Mouse (Mus musculus) CH12.LX (cell line): ENCODE measurements around the gene Vmn1r189. TPM values are rescaled to one million over a fixed set of nuclear protein-coding genes. Genes with fewer than 3 reads are reported as not detected.

Source experiments
- CHD2 ChIP-seq: IDR thresholded peaks from 2 replicates; pipeline ENCODE4 v1.6.1; 2011; ENCODE audit warnings: low read length, improper control_type of control experiment
- EP300 ChIP-seq: IDR thresholded peaks from 2 replicates; pipeline ENCODE4 v1.6.1; 2011; ENCODE audit warnings: low read length, improper control_type of control experiment
- GABPA ChIP-seq: IDR thresholded peaks from 2 replicates; pipeline ENCODE4 v1.6.1; 2012; ENCODE audit warnings: low read depth, low read length, improper control_type of control experiment, inconsistent platforms; ENCODE audit not compliant: insufficient replicate concordance
- HCFC1 ChIP-seq: IDR thresholded peaks from 2 replicates; pipeline ENCODE4 v1.6.1; 2012; ENCODE audit warnings: low read depth, mild to moderate bottlenecking, inconsistent platforms, low read length, improper control_type of control experiment
- JUN ChIP-seq: IDR thresholded peaks from 2 replicates; pipeline ENCODE4 v1.6.1; 2011; ENCODE audit warnings: low read depth, mild to moderate bottlenecking, low read length, improper control_type of control experiment, moderate library complexity; ENCODE audit not compliant: insufficient read depth
- NELFE ChIP-seq: IDR thresholded peaks from 2 replicates; pipeline ENCODE4 v1.6.1; 2011; ENCODE audit warnings: low read depth, low read length, improper control_type of control experiment
- NRF1 ChIP-seq: IDR thresholded peaks from 2 replicates; pipeline ENCODE4 v1.6.1; 2014; ENCODE audit warnings: low read depth, mild to moderate bottlenecking, inconsistent platforms, low read length, improper control_type of control experiment, moderate library complexity
- SMC3 ChIP-seq: IDR thresholded peaks from 2 replicates; pipeline ENCODE4 v1.6.1; 2011; ENCODE audit warnings: low read depth, low read length, improper control_type of control experiment
- TBP ChIP-seq: conservative IDR thresholded peaks from 2 replicates; pipeline ENCODE4 v1.6.1; 2011; ENCODE audit warnings: low read depth, low read length, improper control_type of control experiment
- TCF12 ChIP-seq: IDR thresholded peaks from 2 replicates; pipeline ENCODE4 v1.6.1; 2014; ENCODE audit warnings: low read depth, mild to moderate bottlenecking, inconsistent platforms, low read length, improper control_type of control experiment
- UBTF ChIP-seq: IDR thresholded peaks from 2 replicates; pipeline ENCODE4 v1.6.1; 2012; ENCODE audit warnings: low read depth, mild to moderate bottlenecking, inconsistent platforms, low read length, improper control_type of control experiment, moderate library complexity
- USF2 ChIP-seq: conservative IDR thresholded peaks from 2 replicates; pipeline ENCODE4 v1.6.1; 2011; ENCODE audit warnings: low read depth, low read length, improper control_type of control experiment
- ZKSCAN1 ChIP-seq: IDR thresholded peaks from 2 replicates; pipeline ENCODE4 v1.6.1; 2012; ENCODE audit warnings: low read depth, inconsistent platforms, low read length, improper control_type of control experiment, borderline replicate concordance
- ZMIZ1 ChIP-seq: IDR thresholded peaks from 2 replicates; pipeline ENCODE4 v1.6.1; 2012; ENCODE audit warnings: low read depth, mild to moderate bottlenecking, inconsistent platforms, low read length, improper control_type of control experiment
- ZNF384 ChIP-seq: IDR thresholded peaks from 2 replicates; pipeline ENCODE4 v1.6.1; 2012; ENCODE audit warnings: low read depth, low read length, improper control_type of control experiment, inconsistent platforms
- polyA plus RNA-seq: library from polyadenylated mRNA; unstranded; fragments of >175 nt; gene quantifications from 2 replicates; pipeline ENCODE4 v1.2.1, GENCODE M21; 2012; ENCODE audit warnings: low read depth; ENCODE audit not compliant: insufficient read length
- total RNA-seq, 2 experiments: library from RNA; depleted of rRNA; stranded (reverse); fragments of 300-350 nt in 1 of 2; fragments of >200 nt in 1 of 2; gene quantifications; 2 replicates each; pipeline ENCODE4 v1.2.3; 2012 to 2014

Vmn1r189 gene
- total and polyA plus RNA-seq, 3 experiments: not detected

DNA sequence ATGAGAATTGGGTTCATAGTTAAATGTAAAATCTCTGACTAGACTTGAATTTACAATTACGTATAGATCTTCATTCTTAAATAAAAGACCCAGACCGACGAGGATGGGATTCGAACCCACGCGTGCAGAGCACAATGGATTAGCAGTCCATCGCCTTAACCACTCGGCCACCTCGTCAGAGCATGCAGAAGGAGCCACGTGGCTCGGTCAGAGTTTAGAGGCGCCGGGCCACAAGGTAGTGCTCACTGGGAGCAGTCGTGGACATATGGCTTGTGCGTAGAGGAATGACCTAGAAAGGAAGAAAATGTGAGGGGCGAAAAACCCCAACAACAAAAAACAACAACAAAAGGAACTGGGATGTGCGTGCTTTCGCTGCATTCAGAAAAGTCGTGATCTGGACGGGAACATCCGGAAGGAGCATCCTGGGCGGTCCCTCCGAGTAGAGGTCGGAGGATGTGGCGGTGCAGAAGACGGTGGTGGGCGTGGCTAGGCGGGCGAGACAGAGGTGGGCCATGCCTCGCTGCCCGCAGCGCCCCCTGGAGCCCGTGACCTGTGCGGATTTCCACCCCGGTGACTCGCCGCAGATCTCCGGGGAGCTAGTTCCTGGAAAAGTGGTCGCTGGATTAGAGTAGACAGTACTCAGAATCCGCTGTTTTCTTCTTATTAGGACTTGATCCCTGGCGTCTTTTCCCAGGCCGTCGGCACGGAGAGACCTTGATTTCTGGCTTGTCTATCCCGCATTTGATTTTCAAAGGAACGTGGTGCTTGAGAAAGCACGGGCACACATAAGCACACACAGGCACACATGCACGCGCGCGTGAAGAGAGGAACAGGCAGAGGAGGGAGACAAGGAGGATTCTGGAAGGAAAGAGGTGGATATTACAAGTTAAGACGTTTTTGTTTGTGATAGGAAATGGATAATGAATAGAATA lies 54.8 kb downstream of the Vmn1r189 start (continued):
- TF ChIP-seq UBTF (no peak), TBP (peak; percentile 99), ZMIZ1 (peak; percentile 63), ZKSCAN1 (no peak), NELFE (peak; percentile 65), EP300 (peak; percentile 76), ZNF384 (0 out of 2 replicates have a peak, but pooled peaks have one; percentile 4), SMC3 (peak; percentile 33), USF2 (no peak), JUN (no peak), HCFC1 (peak; percentile 45; the same call in 1 of the 2 replicates), TCF12 (peak; percentile 69), NRF1 (peak; percentile 66), GABPA (no peak), CHD2 (peak; percentile 66)

Other genes starting within 250 kb of the Vmn1r189 start
- gene Zfp184, start 160.7 kb downstream of the Vmn1r189 start, total RNA-seq (2012; rRNA removed): 2.3 and 3.1 TPM in 2 replicates
- gene Zfp184, start 160.7 kb downstream of the Vmn1r189 start, total RNA-seq (2014; rRNA removed): 2.0 and 3.3 TPM in 2 replicates
- gene Zfp184, start 160.7 kb downstream of the Vmn1r189 start, polyA plus RNA-seq: 0.79 and 0.80 TPM in 2 replicates
- gene Pom121l2, start 124.6 kb downstream of the Vmn1r189 start, total RNA-seq (2012; rRNA removed): not detected in 2 replicates
- not detected in 2 replicates for gene Pom121l2, start 124.6 kb downstream of the Vmn1r189 start, total RNA-seq (2014; rRNA removed)
- gene Pom121l2, start 124.6 kb downstream of the Vmn1r189 start, polyA plus RNA-seq: not detected in 2 replicates
- gene Prss16, start 96.1 kb downstream of the Vmn1r189 start, total RNA-seq (2012; rRNA removed): 0.38 and 0.47 TPM in 2 replicates
- 0.69 and 1.4 TPM in 2 replicates for gene Prss16, start 96.1 kb downstream of the Vmn1r189 start, total RNA-seq (2014; rRNA removed)
- 0.36 and 0.44 TPM in 2 replicates for gene Prss16, start 96.1 kb downstream of the Vmn1r189 start, polyA plus RNA-seq
- 628 and 652 TPM in 2 replicates for gene Hist1h2ah, start 70.3 kb downstream of the Vmn1r189 start, total RNA-seq (2012; rRNA removed)
- gene Hist1h2ah, start 70.3 kb downstream of the Vmn1r189 start, total RNA-seq (2014; rRNA removed): 4.9 and 8.1 TPM in 2 replicates
- 2.3 and 4.5 TPM in 2 replicates for gene Hist1h2ah, start 70.3 kb downstream of the Vmn1r189 start, polyA plus RNA-seq
- 2,586 and 2,636 TPM in 2 replicates for gene Hist1h2bk, start 70.0 kb downstream of the Vmn1r189 start, total RNA-seq (2012; rRNA removed)
- 38.2 and 47.2 TPM in 2 replicates for gene Hist1h2bk, start 70.0 kb downstream of the Vmn1r189 start, total RNA-seq (2014; rRNA removed)
- gene Hist1h2bk, start 70.0 kb downstream of the Vmn1r189 start, polyA plus RNA-seq: 3.7 and 8.1 TPM in 2 replicates
- gene Hist1h4i, start 64.5 kb downstream of the Vmn1r189 start, total RNA-seq (2012; rRNA removed): 768 and 812 TPM in 2 replicates
- 29.9 and 35.7 TPM in 2 replicates for gene Hist1h4i, start 64.5 kb downstream of the Vmn1r189 start, total RNA-seq (2014; rRNA removed)
- 6.4 TPM in 2 replicates for gene Hist1h4i, start 64.5 kb downstream of the Vmn1r189 start, polyA plus RNA-seq
- gene Hist1h2ag, start 62.9 kb downstream of the Vmn1r189 start, total RNA-seq (2012; rRNA removed): 576 and 708 TPM in 2 replicates
- 21.8 and 22.0 TPM in 2 replicates for gene Hist1h2ag, start 62.9 kb downstream of the Vmn1r189 start, total RNA-seq (2014; rRNA removed)
- gene Hist1h2ag, start 62.9 kb downstream of the Vmn1r189 start, polyA plus RNA-seq: 7.3 and 13.0 TPM in 2 replicates
- 1,723 and 1,790 TPM in 2 replicates for gene Hist1h2bj, start 62.6 kb downstream of the Vmn1r189 start, total RNA-seq (2012; rRNA removed)
- 23.2 and 23.8 TPM in 2 replicates for gene Hist1h2bj, start 62.6 kb downstream of the Vmn1r189 start, total RNA-seq (2014; rRNA removed)
- 0.72 and 2.5 TPM in 2 replicates for gene Hist1h2bj, start 62.6 kb downstream of the Vmn1r189 start, polyA plus RNA-seq
- not detected in 2 replicates for gene Vmn1r188, start 21.4 kb downstream of the Vmn1r189 start, total RNA-seq (2012; rRNA removed)
- gene Vmn1r188, start 21.4 kb downstream of the Vmn1r189 start, total RNA-seq (2014; rRNA removed): not detected in 2 replicates
- gene Vmn1r188, start 21.4 kb downstream of the Vmn1r189 start, polyA plus RNA-seq: not detected in 2 replicates
- gene Vmn1r191, start 78.1 kb upstream of the Vmn1r189 start, total RNA-seq (2012; rRNA removed): not detected in 2 replicates
- gene Vmn1r191, start 78.1 kb upstream of the Vmn1r189 start, total RNA-seq (2014; rRNA removed): not detected in 2 replicates
- not detected in 2 replicates for gene Vmn1r191, start 78.1 kb upstream of the Vmn1r189 start, polyA plus RNA-seq
- gene Vmn1r192, start 85.3 kb upstream of the Vmn1r189 start, total RNA-seq (2012; rRNA removed): not detected in 2 replicates
- gene Vmn1r192, start 85.3 kb upstream of the Vmn1r189 start, total RNA-seq (2014; rRNA removed): not detected in 2 replicates
- not detected in 2 replicates for gene Vmn1r192, start 85.3 kb upstream of the Vmn1r189 start, polyA plus RNA-seq
- gene Vmn1r193, start 117.3 kb upstream of the Vmn1r189 start, total RNA-seq (2012; rRNA removed): not detected in 2 replicates
- gene Vmn1r193, start 117.3 kb upstream of the Vmn1r189 start, total RNA-seq (2014; rRNA removed): not detected in 2 replicates
- gene Vmn1r193, start 117.3 kb upstream of the Vmn1r189 start, polyA plus RNA-seq: not detected in 2 replicates
- gene Vmn1r194, start 138.4 kb upstream of the Vmn1r189 start, total RNA-seq (2012; rRNA removed): not detected in 2 replicates
- gene Vmn1r194, start 138.4 kb upstream of the Vmn1r189 start, total RNA-seq (2014; rRNA removed): not detected in 2 replicates
- not detected in 2 replicates for gene Vmn1r194, start 138.4 kb upstream of the Vmn1r189 start, polyA plus RNA-seq
- not detected in 2 replicates for gene Vmn1r195, start 164.7 kb upstream of the Vmn1r189 start, total RNA-seq (2012; rRNA removed)
- not detected in 2 replicates for gene Vmn1r195, start 164.7 kb upstream of the Vmn1r189 start, total RNA-seq (2014; rRNA removed)
- not detected in 2 replicates for gene Vmn1r195, start 164.7 kb upstream of the Vmn1r189 start, polyA plus RNA-seq
- gene Vmn1r196, start 184.1 kb upstream of the Vmn1r189 start, total RNA-seq (2012; rRNA removed): not detected in 2 replicates
- not detected in 2 replicates for gene Vmn1r196, start 184.1 kb upstream of the Vmn1r189 start, total RNA-seq (2014; rRNA removed)
- gene Vmn1r196, start 184.1 kb upstream of the Vmn1r189 start, polyA plus RNA-seq: not detected in 2 replicates
- not detected in 2 replicates for gene Vmn1r197, start 218.8 kb upstream of the Vmn1r189 start, total RNA-seq (2012; rRNA removed)
- gene Vmn1r197, start 218.8 kb upstream of the Vmn1r189 start, total RNA-seq (2014; rRNA removed): not detected in 2 replicates
- 0.04 TPM in 1 of 2 replicates, not detected in the other for gene Vmn1r197, start 218.8 kb upstream of the Vmn1r189 start, polyA plus RNA-seq
- gene Vmn1r198, start 244.5 kb upstream of the Vmn1r189 start, total RNA-seq (2012; rRNA removed): not detected in 2 replicates
- not detected in 2 replicates for gene Vmn1r198, start 244.5 kb upstream of the Vmn1r189 start, total RNA-seq (2014; rRNA removed)
- not detected in 2 replicates for gene Vmn1r198, start 244.5 kb upstream of the Vmn1r189 start, polyA plus RNA-seq